Mouse (Mus musculus) liver, postnatal 0 days (tissue): ENCODE results near the gene Gmfg.

ENCODE experiments used
- CTCF ChIP-seq: sonication (generic); IDR thresholded peaks from 2 replicates; pipeline ENCODE4 v1.5.1; 2016; ENCODE audit warnings: antibody characterized with exemption, low read depth
- EP300 ChIP-seq: IDR thresholded peaks from 2 replicates; pipeline ENCODE4 v1.6.1; 2016; ENCODE audit warnings: antibody characterized with exemption, low read depth, mild to moderate bottlenecking

DNA sequence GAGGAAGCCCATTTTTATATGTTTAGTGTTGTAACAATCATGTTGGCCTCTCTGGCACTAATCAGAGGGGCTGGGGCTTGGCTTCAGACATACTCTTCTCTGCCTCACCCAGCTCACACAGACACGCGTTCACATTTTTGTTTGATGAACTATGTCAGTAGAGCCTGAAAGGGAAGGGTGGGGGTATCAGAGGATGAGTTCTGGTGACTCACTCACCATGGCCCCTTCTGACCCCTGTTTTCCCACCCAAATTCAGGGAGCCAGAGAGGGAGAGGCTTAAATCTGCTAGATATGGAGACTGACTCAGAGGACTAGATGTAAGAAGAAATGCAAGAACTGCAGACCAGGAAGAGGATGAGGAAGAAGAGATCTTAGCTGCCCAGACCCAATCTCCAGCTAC, 17.8 kb upstream of the Gmfg start:
- TF ChIP-seq CTCF = no peak
- TF ChIP-seq EP300 = no peak
